Mouse (Mus musculus) G1E (cell line): ENCODE data around the gene Gm27029.

Source experiments
- CTCF ChIP-seq: IDR thresholded peaks from 2 replicates; pipeline ENCODE4 v1.5.1; 2012; ENCODE audit warnings: low read depth, low read length, inconsistent platforms, mixed read lengths
- GATA1 ChIP-seq: IDR thresholded peaks from 2 replicates; pipeline ENCODE4 v1.6.1; 2012; ENCODE audit warnings: borderline replicate concordance, low read length, inconsistent platforms, mixed read lengths
- GATA2 ChIP-seq: IDR thresholded peaks from 2 replicates; pipeline ENCODE4 v1.6.1; 2012; ENCODE audit warnings: low read depth, low read length, inconsistent platforms, borderline replicate concordance
- POLR2AphosphoS5 ChIP-seq: IDR thresholded peaks from 2 replicates; pipeline ENCODE4 v1.6.1; 2012; ENCODE audit warnings: low read depth, low read length, inconsistent platforms; ENCODE audit not compliant: insufficient replicate concordance

DNA sequence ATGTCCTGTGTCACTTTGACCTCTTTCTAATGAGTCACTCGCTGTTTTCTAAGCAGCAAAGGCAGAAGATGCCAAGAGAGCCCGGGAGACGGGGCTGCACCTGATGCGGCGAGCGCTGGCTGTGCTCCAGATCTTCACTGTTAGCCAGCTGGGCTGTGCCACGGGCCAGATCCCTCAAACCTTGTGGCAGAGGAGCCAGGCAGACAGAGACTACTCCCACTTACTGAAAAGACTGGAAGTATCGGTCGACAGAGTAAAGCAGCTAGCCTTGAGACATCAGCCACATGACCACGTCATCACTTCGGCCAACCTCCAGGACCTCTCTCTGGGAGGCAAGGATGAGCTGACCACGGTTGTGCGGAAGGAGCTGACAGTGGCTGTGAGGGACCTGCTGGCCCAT, 8.8 kb upstream of the Gm27029 start:
- TF ChIP-seq CTCF, result no peak
- TF ChIP-seq GATA1, result no peak
- no peak for TF ChIP-seq POLR2AphosphoS5
- TF ChIP-seq GATA2, result no peak
